Mouse (Mus musculus) CH12.LX (cell line): ENCODE data around the gene Zfp108.

ENCODE experiments used
- CHD1 ChIP-seq: IDR thresholded peaks from 2 replicates; pipeline ENCODE4 v1.6.1; 2012; ENCODE audit warnings: low read depth, low read length, improper control_type of control experiment, inconsistent platforms
- NRF1 ChIP-seq: IDR thresholded peaks from 2 replicates; pipeline ENCODE4 v1.6.1; 2014; ENCODE audit warnings: low read depth, mild to moderate bottlenecking, inconsistent platforms, low read length, improper control_type of control experiment, moderate library complexity
- POLR2A ChIP-seq: IDR thresholded peaks from 2 replicates; pipeline ENCODE4 v1.6.1; 2011; ENCODE audit warnings: low read depth, mild to moderate bottlenecking, improper control_type of control experiment, low read length
- USF1 ChIP-seq: IDR thresholded peaks from 2 replicates; pipeline ENCODE4 v1.6.1; 2014; ENCODE audit warnings: low read depth, mild to moderate bottlenecking, inconsistent platforms, low read length, improper control_type of control experiment

DNA sequence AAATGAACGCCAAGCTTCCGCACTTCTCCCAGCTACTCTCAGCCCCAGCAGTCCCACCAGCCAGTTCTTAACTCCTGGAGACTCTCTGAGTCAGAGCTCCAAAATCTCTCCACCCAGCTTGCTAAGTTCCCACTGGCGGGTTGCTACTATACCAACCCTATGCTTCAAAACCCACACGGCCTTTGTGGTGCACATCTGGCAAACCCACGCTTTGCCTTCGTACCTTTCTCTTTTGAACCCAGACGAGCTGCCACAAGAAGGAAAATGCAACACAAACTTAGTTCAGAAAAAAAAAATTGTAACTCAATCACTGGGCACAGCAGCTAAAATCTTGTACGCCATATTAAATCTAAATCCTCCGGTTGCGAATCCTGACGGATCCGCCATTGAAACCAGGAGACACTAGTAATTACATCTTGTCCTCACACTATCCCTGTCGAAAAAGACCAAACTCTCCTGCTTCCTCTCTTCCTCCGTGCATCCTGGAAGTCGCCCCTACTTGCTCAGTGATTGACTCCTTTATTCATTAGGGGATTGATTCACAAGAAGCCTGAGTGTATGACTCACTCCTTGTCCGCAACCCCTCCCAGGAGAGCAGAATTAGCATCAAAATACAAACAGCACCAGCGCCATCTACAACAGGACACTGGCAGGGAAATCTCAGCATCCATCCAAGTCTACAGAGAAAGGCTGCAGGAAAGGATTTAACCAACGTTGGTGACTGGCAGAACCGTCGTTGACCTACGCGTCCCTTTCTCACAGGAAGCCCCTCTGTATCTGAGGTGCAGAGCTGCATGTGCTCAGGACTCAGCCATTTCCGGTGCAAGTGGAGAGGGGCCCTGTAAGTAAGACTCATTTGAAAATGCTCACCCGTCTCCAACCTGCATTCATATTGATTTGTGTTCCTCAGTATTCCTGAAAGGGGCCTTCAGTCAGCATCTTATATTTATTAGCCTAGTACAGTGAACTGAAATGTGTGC, 13.9 kb downstream of the Zfp108 start:
- TF ChIP-seq NRF1 (no peak), POLR2A (no peak), CHD1 (no peak), USF1 (no peak)
